9 mouse cellular contexts compared by ENCODE assay signal in genomic region chr13:54192021-54192481, GRCm38 (mm10). TPM values are rescaled to one million over a fixed set of nuclear protein-coding genes. Genes with fewer than 3 reads are reported as not detected.
DNase-seq lines count a peak whose midpoint lies in the region; ATAC-seq lines count a peak whose summit lies in the region.
"Had no signal": no experiment of that assay in that cellular context is flagged by ENCODE, and none has a peak within 500 bp of the region (broad histone marks: within the 10 kb centered on the region; RNA-seq: fewer than 3 reads in every experiment).

Gene Hrh2 (plus strand): TSS chr13:54192129.

- H3K9me3 ChIP-seq in embryonic facial prominence, embryonic 11.5 days (replicated peaks; ENCODE audit: control insufficient read depth, low read length): no peaks in the 10 kb centered on the region
- no peaks in the 10 kb centered on the region for H3K9me3 ChIP-seq in midbrain, embryonic 15.5 days

- ATAC-seq in embryonic facial prominence, embryonic 11.5 days (replicated peaks; ENCODE audit: insufficient number of reproducible peaks, low FRiP score, low TSS enrichment, low read depth): no peak
- peak; percentile 59 for ATAC-seq in inflammation-experienced regulatory T-cells, adult 6 months
- ATAC-seq in midbrain, embryonic 15.5 days (replicated peaks): peak; percentile 75

- peak within 1 kb of the TSS; percentile 69 for H3K4me2 ChIP-seq in embryonic facial prominence, embryonic 11.5 days (ENCODE audit: low read depth, low read length)
- H3K4me2 ChIP-seq in midbrain, embryonic 15.5 days: peak within 1 kb of the TSS; percentile 84

- H3K36me3 ChIP-seq in embryonic facial prominence, embryonic 11.5 days (replicated peaks; ENCODE audit: control insufficient read depth, insufficient read depth, low read depth, low read length): no peaks in the 10 kb centered on the region
- no peaks in the 10 kb centered on the region for H3K36me3 ChIP-seq in midbrain, embryonic 15.5 days (replicated peaks)

- no peak within 1 kb of the TSS for H3K9ac ChIP-seq in embryonic facial prominence, embryonic 11.5 days (replicated peaks; ENCODE audit: low read length)
- peak within 1 kb of the TSS; percentile 54 for H3K9ac ChIP-seq in midbrain, embryonic 15.5 days

- intact Hi-C loops in heart, postnatal 10 days (cut with DNase I): no loop called here

- WGBS in embryonic facial prominence, embryonic 11.5 days: under 1% methylated on average over 31 of the region's 31 CpGs
- WGBS in midbrain, embryonic 15.5 days: 1% methylated on average over 31 of the region's 31 CpGs

- DNase-seq in heart, adult 11 months: peak; percentile 91
- no peak for DNase-seq in heart, postnatal 10 days
- peak; percentile 35 to 39 for DNase-seq in B cell, adult 2 months
- no peak for DNase-seq in embryonic facial prominence, embryonic 11.5 days (ENCODE audit: low spot score)
- DNase-seq in c-Kit-positive CD71-positive TER-119-positive erythroid progenitor cells, embryonic 14.5 days (ENCODE audit: low spot score): no peak
- DNase-seq in kidney, postnatal 25 days: no peak

- no peak within 1 kb of the TSS for H3K27ac ChIP-seq in embryonic facial prominence, embryonic 11.5 days (replicated peaks; ENCODE audit: low read depth, low read length)
- no peak within 1 kb of the TSS for H3K27ac ChIP-seq in midbrain, embryonic 15.5 days

- no peaks in the 10 kb centered on the region; the same call in 1 of the 2 replicates for H3K4me1 ChIP-seq in embryonic facial prominence, embryonic 11.5 days (ENCODE audit: control insufficient read depth, insufficient read depth, low read length)
- H3K4me1 ChIP-seq in midbrain, embryonic 15.5 days: peaks cover 8% of the 10 kb centered on the region; the same call in 1 of the 2 replicates

- H3K27me3 ChIP-seq in embryonic facial prominence, embryonic 11.5 days (ENCODE audit: control insufficient read depth, insufficient read depth, low read length): peaks cover 6% of the 10 kb centered on the region
- H3K27me3 ChIP-seq in midbrain, embryonic 15.5 days (replicated peaks): 0 out of 2 replicates have a peak, but pooled peaks cover 16% of the 10 kb centered on the region

- H3K4me3 ChIP-seq in embryonic facial prominence, embryonic 11.5 days (ENCODE audit: low read depth, low read length): peak within 1 kb of the TSS; percentile 19; the same call in 1 of the 2 replicates
- H3K4me3 ChIP-seq in midbrain, embryonic 15.5 days: peak within 1 kb of the TSS; percentile 55

RNA-seq across cellular contexts. Expression of gene Hrh2, which starts in this region (rescaled TPM):
- total RNA-seq in heart, postnatal 10 days (2021): under 1 TPM; 0.12 TPM
- 0.06 and 0.07 TPM in 2 replicates for polyA plus RNA-seq in embryonic facial prominence, embryonic 11.5 days (2014; fragmentation: Nextera tagmentation; extraction: Ambion mirVana)
- polyA plus RNA-seq in inflammation-experienced regulatory T-cells, adult 6 months (2017; shearing (Covaris generic)): 10 to 100 TPM in 2 of 3 experiments, 1 to 10 TPM in 1; 8.5 to 13.7 (median 12.3) TPM
- 0.74 and 1.4 TPM in 2 replicates for polyA plus RNA-seq in midbrain, embryonic 15.5 days (2015; fragmentation: Nextera tagmentation; extraction: Ambion mirVana)
- total RNA-seq: MEL had no signal

Comparison
In these comparisons a context has a peak if more than half of its experiments do, and no peak if none do; other contexts are left out.
1. DNase-seq: peak in heart, adult 11 months (single experiment) and B cell, adult 2 months (2 of 2); none in heart, postnatal 10 days (0 of 2), embryonic facial prominence, embryonic 11.5 days (single experiment), c-Kit-positive CD71-positive TER-119-positive erythroid progenitor cells, embryonic 14.5 days (single experiment) and kidney, postnatal 25 days (0 of 2).